Mouse (Mus musculus): ENCODE data around the gene 2410131K14Rik. TPM values are rescaled to one million over a fixed set of nuclear protein-coding genes. Genes with fewer than 3 reads are reported as not detected.

Gene 2410131K14Rik
- polyA plus RNA-seq, 1 experiment from 2014 or later = 13.6 TPM

DNA sequence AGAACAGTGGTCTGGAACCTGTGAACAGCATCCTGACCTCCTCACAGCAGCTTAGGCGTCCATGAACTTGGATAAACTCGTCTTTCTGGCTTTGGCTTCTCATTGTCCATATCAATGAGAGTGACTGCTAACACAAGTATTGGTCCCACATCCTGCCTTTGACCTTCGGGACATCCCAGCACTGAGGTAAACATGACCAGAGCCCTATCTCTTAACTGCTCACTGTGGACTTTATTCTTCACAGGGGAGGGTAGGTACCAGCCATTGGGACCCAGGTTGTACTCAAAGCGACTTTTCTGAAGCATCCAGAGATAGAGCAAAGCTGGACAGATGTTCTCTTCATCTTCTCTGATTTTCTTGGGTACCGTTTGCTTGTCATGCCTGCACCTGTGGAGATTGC lies 20.3 kb downstream of the 2410131K14Rik start:
- peaks cover 24% of the 10 kb centered on the region for H3K36me3 ChIP-seq
- no peaks in the 10 kb centered on the region; the same call in 1 of the 2 replicates for H3K27me3 ChIP-seq
- no peaks in the 10 kb centered on the region for H3K9me3 ChIP-seq
- H3K9ac ChIP-seq = no peak overlapping the region
- peaks cover 18% of the 10 kb centered on the region for H3K4me1 ChIP-seq (replicated peaks)
- no peak overlapping the region for H3K4me3 ChIP-seq
- no peak overlapping the region for H3K27ac ChIP-seq (replicated peaks)
- no peak for ATAC-seq (ENCODE audit: low read depth)
- no peak overlapping the region for H3K4me2 ChIP-seq
- WGBS = 85% methylated on average over 5 of the region's 5 CpGs

GRCm38 (mm10) chr5:118266309-118266708 lies 21.3 kb downstream of the 2410131K14Rik start:
- Histone ChIP-seq H3K4me1 (replicated peaks) (peaks cover 18% of the 10 kb centered on the region), H3K9ac (no peak overlapping the region), H3K4me3 (no peak overlapping the region), H3K27ac (replicated peaks) (no peak overlapping the region), H3K27me3 (peaks cover 8% of the 10 kb centered on the region), H3K9me3 (no peaks in the 10 kb centered on the region), H3K4me2 (no peak overlapping the region), H3K36me3 (peaks cover 15% of the 10 kb centered on the region)
- WGBS = 40% methylated on average over 8 of the region's 8 CpGs
- no peak for ATAC-seq (ENCODE audit: low read depth)

DNA sequence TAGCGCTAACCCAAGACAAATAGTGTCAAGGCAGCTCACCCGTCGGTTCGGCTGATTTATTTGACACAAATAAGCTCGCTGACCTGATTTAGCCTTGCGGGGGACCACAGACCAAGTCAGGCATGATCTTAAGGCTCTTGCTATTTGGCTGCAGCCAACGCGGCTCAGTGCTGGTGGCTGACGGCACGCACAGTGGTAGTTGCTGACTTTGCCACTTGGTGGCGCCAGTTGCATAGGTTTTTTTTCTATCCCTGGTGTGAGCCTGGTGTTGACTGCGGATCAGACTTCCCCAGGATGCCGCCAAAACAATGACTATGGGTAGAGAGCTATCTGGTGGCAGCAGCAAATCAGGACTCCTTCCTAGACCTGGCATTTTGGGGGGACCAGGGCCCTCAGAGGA lies 24.0 kb downstream of the 2410131K14Rik start:
- no peak overlapping the region for H3K9ac ChIP-seq
- peak; percentile 74 for ATAC-seq (ENCODE audit: low read depth)
- peaks cover 24% of the 10 kb centered on the region for H3K27me3 ChIP-seq
- peak overlapping the region; percentile 45 for H3K4me2 ChIP-seq
- WGBS = 1% methylated on average over 13 of the region's 13 CpGs
- no peaks in the 10 kb centered on the region for H3K9me3 ChIP-seq
- H3K4me3 ChIP-seq = no peak overlapping the region
- no peaks in the 10 kb centered on the region for H3K36me3 ChIP-seq
- H3K4me1 ChIP-seq (replicated peaks) = peaks cover 38% of the 10 kb centered on the region
- H3K27ac ChIP-seq (replicated peaks) = no peak overlapping the region

DNA sequence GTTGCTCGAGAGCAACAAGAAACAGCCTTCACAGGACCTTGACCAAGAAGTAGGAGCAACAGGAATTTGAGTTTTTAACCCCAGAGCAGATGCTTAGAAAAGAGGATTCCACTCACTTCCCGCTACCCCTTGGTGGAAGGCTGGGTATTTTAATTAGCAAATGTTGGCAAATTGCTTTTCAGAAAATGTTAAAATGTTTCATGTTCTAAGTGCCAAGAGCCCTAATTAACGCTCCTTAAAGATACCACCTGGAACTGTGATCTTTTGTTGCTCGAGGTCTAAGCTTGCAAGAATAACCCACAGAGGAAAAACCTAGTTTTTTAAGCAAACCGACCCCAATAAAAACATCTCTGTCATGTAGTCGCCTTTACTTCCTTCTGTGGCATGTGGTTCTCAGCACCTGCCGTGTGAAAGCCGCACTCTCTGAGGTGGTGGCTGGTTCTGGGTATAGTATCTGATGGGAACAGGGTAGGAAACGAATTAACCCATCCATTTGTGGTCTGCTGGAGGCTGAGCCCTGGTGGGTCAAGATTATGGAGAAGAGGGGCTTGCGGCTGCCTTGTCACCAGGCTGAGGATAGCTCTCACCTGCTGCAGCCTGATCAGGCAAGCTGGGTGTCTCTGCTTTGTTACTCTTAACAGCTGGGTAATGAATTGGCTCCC lies 26.6 kb downstream of the 2410131K14Rik start:
- no peak for ATAC-seq (ENCODE audit: low read depth)
- H3K9me3 ChIP-seq = no peaks in the 10 kb centered on the region
- H3K36me3 ChIP-seq = no peaks in the 10 kb centered on the region
- H3K9ac ChIP-seq = no peak overlapping the region
- H3K27me3 ChIP-seq = peaks cover 24% of the 10 kb centered on the region
- no peak overlapping the region for H3K27ac ChIP-seq (replicated peaks)
- peaks cover 53% of the 10 kb centered on the region for H3K4me1 ChIP-seq (replicated peaks)
- 74% methylated on average over 10 of the region's 10 CpGs for WGBS
- H3K4me3 ChIP-seq = no peak overlapping the region
- no peak overlapping the region for H3K4me2 ChIP-seq

GRCm38 (mm10) chr5:118273446-118273845 lies 28.4 kb downstream of the 2410131K14Rik start:
- Histone ChIP-seq H3K36me3 (no peaks in the 10 kb centered on the region), H3K27me3 (peaks cover 24% of the 10 kb centered on the region), H3K4me2 (no peak overlapping the region), H3K27ac (replicated peaks) (0 out of 2 replicates have a peak overlapping the region, but pooled peaks have one; percentile 5), H3K9ac (no peak overlapping the region), H3K4me3 (no peak overlapping the region), H3K4me1 (replicated peaks) (peaks cover 61% of the 10 kb centered on the region), H3K9me3 (no peaks in the 10 kb centered on the region)
- ATAC-seq (ENCODE audit: low read depth) = no peak
- WGBS = 53% methylated on average over 7 of the region's 7 CpGs

GRCm38 (mm10) chr5:118274546-118274945 lies 29.5 kb downstream of the 2410131K14Rik start:
- H3K36me3 ChIP-seq = no peaks in the 10 kb centered on the region
- ATAC-seq (ENCODE audit: low read depth) = peak; percentile 53; the same call in 1 of the 2 replicates
- peak overlapping the region; percentile 53 for H3K9ac ChIP-seq
- H3K4me1 ChIP-seq (replicated peaks) = peaks cover 56% of the 10 kb centered on the region
- H3K27me3 ChIP-seq = peaks cover 24% of the 10 kb centered on the region
- H3K4me2 ChIP-seq = peak overlapping the region; percentile 30
- H3K27ac ChIP-seq (replicated peaks) = peak overlapping the region; percentile 77
- WGBS = 11% methylated on average over 9 of the region's 9 CpGs
- no peaks in the 10 kb centered on the region for H3K9me3 ChIP-seq
- H3K4me3 ChIP-seq = no peak overlapping the region

DNA sequence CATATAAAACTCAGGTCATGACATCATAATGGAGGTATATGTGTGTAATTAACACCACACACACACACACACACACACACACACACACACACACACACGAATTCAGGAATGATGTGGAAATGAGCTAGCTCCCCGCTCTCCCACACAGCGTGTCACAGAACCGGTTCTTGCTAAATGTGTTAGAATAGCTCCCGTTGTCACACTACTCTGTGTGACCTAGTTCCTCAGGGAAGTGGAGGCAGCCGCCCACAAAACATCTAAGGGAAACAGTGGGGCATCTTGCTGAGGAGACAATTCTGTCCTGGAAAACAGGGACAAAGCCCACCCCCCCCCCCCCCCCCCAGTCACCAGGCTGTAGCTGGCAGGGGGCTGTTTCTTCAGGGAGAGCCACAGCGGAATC lies 31.3 kb downstream of the 2410131K14Rik start:
- H3K4me1 ChIP-seq (replicated peaks) = peaks cover 55% of the 10 kb centered on the region
- no peak overlapping the region for H3K9ac ChIP-seq
- WGBS = 34% methylated on average over 7 of the region's 7 CpGs
- no peaks in the 10 kb centered on the region for H3K9me3 ChIP-seq
- H3K27ac ChIP-seq (replicated peaks) = no peak overlapping the region
- no peak overlapping the region for H3K4me3 ChIP-seq
- no peak overlapping the region for H3K4me2 ChIP-seq
- H3K27me3 ChIP-seq = peaks cover 16% of the 10 kb centered on the region
- no peak for ATAC-seq (ENCODE audit: low read depth)
- H3K36me3 ChIP-seq = no peaks in the 10 kb centered on the region

GRCm38 (mm10) chr5:118276711-118277110 lies 31.7 kb downstream of the 2410131K14Rik start:
- Histone ChIP-seq H3K4me1 (replicated peaks) (peaks cover 54% of the 10 kb centered on the region), H3K27ac (replicated peaks) (0 out of 2 replicates have a peak overlapping the region, but pooled peaks have one; percentile 3), H3K4me3 (no peak overlapping the region), H3K9me3 (peaks cover 1% of the 10 kb centered on the region; the same call in 1 of the 2 replicates), H3K27me3 (peaks cover 13% of the 10 kb centered on the region), H3K9ac (no peak overlapping the region), H3K4me2 (no peak overlapping the region), H3K36me3 (no peaks in the 10 kb centered on the region)
- 12% methylated on average over 8 of the region's 8 CpGs for WGBS
- no peak for ATAC-seq (ENCODE audit: low read depth)

DNA sequence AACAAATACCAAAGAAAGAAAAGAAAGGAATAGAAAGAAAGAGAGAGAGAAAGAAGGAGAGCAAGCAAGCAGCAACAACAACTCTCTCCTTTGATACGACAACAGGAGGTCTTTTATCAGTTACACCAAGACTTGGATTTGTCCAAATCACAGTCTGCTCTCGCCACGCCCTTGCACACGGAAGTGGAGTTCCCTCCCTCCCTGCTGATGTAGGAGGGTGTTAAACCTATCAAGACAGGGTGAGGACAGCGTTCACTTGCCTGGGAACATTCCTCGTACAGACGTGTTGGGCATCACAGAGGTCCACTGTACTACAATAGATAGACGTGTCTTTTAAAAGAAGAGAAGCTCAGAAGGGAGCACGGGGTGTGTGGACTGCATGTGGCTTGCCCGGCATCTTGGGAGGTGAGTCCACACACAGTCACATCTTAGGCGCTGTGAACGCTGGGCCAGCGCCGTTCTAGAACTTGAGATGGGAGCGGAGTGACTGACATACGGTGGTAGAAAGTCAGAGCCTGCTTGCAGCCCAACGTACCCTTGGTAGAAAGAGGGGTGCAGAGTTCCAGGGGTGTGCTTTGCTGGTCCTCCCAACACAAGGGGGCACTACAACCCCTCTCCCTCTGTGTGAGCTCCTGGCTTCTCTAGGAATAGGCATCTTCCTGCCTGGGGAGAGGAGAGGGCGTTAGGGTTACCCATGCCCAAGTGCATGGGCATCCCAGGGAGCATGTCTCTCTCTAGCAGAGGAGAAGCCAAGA lies 32.9 kb downstream of the 2410131K14Rik start:
- Histone ChIP-seq H3K36me3 (no peaks in the 10 kb centered on the region), H3K4me1 (replicated peaks) (peaks cover 44% of the 10 kb centered on the region), H3K27ac (replicated peaks) (no peak overlapping the region), H3K4me2 (no peak overlapping the region), H3K9ac (no peak overlapping the region), H3K4me3 (no peak overlapping the region), H3K9me3 (peaks cover 4% of the 10 kb centered on the region; the same call in 1 of the 2 replicates), H3K27me3 (peaks cover 3% of the 10 kb centered on the region)
- 89% methylated on average over 18 of the region's 18 CpGs for WGBS
- no peak for ATAC-seq (ENCODE audit: low read depth)

DNA sequence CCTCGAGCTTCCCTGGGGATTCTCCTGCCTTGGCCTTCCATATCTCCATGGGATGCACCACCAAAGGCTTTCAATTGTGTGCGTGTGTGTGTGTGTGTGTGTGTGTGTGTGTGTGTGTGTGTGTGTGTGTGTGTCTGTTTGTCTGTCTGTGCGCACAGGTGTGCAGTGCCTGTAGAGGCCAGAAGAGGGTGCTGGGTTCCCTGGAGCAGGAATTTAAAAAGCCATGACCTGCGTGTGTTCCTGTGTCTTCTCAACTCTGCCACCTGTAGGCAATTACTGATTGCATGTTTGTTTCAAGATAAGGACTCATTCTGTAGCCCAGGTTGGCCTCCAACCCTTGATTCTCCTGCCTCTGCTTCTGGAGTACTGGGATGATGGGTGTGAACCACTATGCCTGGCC lies 46.4 kb downstream of the 2410131K14Rik start:
- Histone ChIP-seq H3K4me2 (no peak overlapping the region), H3K4me1 (replicated peaks) (peaks cover 26% of the 10 kb centered on the region), H3K4me3 (no peak overlapping the region), H3K36me3 (no peaks in the 10 kb centered on the region), H3K27ac (replicated peaks) (no peak overlapping the region), H3K9ac (no peak overlapping the region), H3K9me3 (no peaks in the 10 kb centered on the region), H3K27me3 (no peaks in the 10 kb centered on the region)
- 89% methylated on average over 4 of the region's 4 CpGs for WGBS
- no peak for ATAC-seq (ENCODE audit: low read depth)

DNA sequence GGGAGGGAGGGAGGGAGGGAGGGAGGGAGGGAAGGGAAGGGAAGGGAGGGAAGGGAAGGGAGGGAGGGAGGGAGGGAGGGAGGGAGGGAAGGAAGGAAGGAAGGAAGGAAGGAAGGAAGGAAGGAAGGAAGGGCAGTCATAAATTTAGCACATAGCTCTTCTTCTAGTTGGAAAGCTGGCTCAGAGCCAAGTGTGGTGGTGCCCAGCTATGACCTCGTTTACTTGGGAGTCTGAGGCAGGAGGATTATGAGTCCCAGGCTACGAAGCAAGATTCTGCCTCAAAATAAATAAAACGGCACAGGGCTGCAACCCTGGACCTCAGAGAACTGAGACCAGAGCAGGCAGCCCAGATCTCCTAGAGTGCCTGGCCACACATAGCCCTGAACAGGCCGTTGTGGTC lies 47.4 kb downstream of the 2410131K14Rik start:
- Histone ChIP-seq H3K27me3 (no peaks in the 10 kb centered on the region), H3K36me3 (no peaks in the 10 kb centered on the region), H3K4me2 (no peak overlapping the region), H3K4me1 (replicated peaks) (peaks cover 35% of the 10 kb centered on the region), H3K9me3 (no peaks in the 10 kb centered on the region), H3K4me3 (no peak overlapping the region), H3K9ac (no peak overlapping the region), H3K27ac (replicated peaks) (no peak overlapping the region)
- 46% methylated on average over 4 of the region's 4 CpGs for WGBS
- no peak for ATAC-seq (ENCODE audit: low read depth)

DNA sequence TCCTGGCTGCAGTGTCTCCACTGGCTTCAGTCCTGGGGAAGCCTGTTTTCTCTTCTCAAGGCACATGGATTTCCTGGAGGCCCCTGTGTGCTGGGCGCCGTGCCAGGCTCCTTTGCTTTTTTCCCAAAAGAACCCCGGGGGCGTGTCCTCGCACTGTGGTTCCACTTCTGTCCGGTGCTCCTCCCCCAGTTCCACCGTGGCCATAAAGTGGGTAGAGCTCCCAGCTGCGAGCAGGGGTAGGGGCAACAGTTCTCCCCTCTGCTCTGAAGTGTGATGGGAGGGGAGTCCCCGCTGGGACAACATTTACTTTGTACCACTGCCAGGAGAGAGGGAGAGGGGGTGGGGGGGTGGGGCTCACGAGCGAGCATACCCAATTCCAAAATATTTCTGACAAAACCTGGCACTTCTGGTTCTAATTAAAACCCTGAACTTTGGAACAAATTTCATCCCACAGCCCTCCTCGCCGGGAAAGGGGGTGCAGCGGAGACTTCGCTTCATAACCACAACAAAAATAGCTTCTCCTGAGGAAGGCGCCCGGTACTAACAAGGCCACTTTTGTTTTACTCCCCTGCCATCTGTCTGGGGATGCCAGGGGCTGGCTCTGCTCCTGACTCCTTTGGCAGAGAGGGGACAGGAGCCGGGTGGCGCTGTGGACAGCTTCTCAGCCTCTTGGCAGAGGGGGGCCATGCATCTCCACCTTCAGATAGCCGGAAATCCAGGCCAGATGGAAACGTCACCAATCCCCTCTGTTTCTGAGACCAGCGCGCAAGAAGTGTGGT lies 49.2 kb downstream of the 2410131K14Rik start:
- ATAC-seq (ENCODE audit: low read depth) = peak; percentile 86
- Histone ChIP-seq H3K4me2 (peak overlapping the region; percentile 27), H3K9ac (no peak overlapping the region), H3K9me3 (no peaks in the 10 kb centered on the region), H3K4me3 (no peak overlapping the region), H3K27ac (replicated peaks) (peak overlapping the region; percentile 79), H3K27me3 (no peaks in the 10 kb centered on the region; the same call in 1 of the 2 replicates), H3K4me1 (replicated peaks) (peaks cover 44% of the 10 kb centered on the region), H3K36me3 (no peaks in the 10 kb centered on the region)
- WGBS = 10% methylated on average over 23 of the region's 23 CpGs
